Mouse (Mus musculus): ENCODE measurements at regions not wholly inside any gene's neighbourhood (a gene's known extent, or its start where the extent isn't known, plus 50 kb on each side); places are given as distances from the start of the nearest gene placed in this dataset.

DNA sequence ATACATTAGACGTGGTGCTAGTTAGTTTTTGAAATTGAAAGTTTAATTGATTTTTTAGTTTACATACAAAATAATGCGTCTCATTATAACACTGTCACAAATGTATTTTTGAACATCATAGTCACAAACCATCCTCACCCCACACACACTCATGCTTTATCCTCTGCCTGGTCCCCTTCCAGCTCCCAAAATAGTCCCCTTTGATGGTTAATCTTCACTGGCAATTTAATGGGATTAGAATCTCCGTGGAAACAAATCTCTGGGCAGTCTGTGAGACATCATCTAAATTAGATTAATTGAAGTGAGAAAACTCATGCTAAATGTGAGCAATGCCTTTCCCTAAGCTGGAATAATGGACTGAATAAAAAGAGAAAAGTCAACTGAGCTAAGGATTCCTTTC is 54.0 kb upstream of the Thrb start:
- Histone ChIP-seq H3K4me1 (ENCODE audit: insufficient read depth) (no peaks in the 10 kb centered on the region), H3K36me3 (ENCODE audit: insufficient read depth) (no peaks in the 10 kb centered on the region), H3K27ac (ENCODE audit: low read depth) (no peak overlapping the region), H3K4me3 (ENCODE audit: low read depth, low read length) (no peak overlapping the region), H3K4me2 (no peak overlapping the region), H3K9ac (no peak overlapping the region), H3K9me3 (ENCODE audit: low read depth, low read length) (no peaks in the 10 kb centered on the region), H3K27me3 (ENCODE audit: insufficient read depth, low read length) (no peaks in the 10 kb centered on the region)
- ATAC-seq (ENCODE audit: insufficient read depth) (no peak), DNase-seq (no peak)
- 43% methylated on average over 3 of the region's 3 CpGs for WGBS
- no peak for TF ChIP-seq CTCF (IDR thresholded peaks at IDR 0.05; ENCODE audit: low read depth)

DNA sequence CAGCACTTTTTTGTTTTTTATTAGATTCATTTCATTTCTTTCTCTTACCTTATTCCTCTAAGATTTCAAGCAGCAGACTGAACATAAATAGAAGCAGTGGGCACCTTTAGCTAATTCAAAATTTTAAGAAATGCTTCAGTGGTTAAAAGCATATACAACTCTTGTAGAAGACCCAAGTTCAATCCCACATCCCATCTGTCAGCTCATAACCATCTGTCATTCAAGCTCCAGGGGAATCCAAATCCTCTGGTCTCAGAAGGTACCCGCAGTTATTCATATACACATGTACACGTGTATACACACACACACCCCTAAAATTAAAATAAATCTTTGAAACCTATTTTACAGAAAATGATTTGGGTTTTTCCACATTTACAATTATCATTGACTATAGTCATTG is 52.9 kb upstream of the Thrb start:
- no peak for TF ChIP-seq CTCF (IDR thresholded peaks at IDR 0.05; ENCODE audit: low read depth)
- Histone ChIP-seq H3K4me3 (ENCODE audit: low read depth, low read length) (no peak overlapping the region), H3K9ac (no peak overlapping the region), H3K27me3 (ENCODE audit: insufficient read depth, low read length) (no peaks in the 10 kb centered on the region), H3K36me3 (ENCODE audit: insufficient read depth) (no peaks in the 10 kb centered on the region), H3K9me3 (ENCODE audit: low read depth, low read length) (no peaks in the 10 kb centered on the region), H3K4me2 (no peak overlapping the region), H3K4me1 (ENCODE audit: insufficient read depth) (no peaks in the 10 kb centered on the region), H3K27ac (ENCODE audit: low read depth) (no peak overlapping the region)
- no peak for DNase-seq
- ATAC-seq (ENCODE audit: insufficient read depth) = no peak
- WGBS = 86% methylated on average over 2 of the region's 2 CpGs

Measured in lung, embryonic 14.5 days (tissue).